In genomic region chr15:98954425-98955253, GRCm38 (mm10) we compare ENCODE assay signal across 9 mouse cellular contexts. TPM values are rescaled to one million over a fixed set of nuclear protein-coding genes. Genes with fewer than 3 reads are reported as not detected.
DNase-seq lines count a peak whose midpoint lies in the region; ATAC-seq and TF ChIP-seq lines count a peak whose summit lies in the region.
"Had no signal": no experiment of that assay in that cellular context is flagged by ENCODE, and none has a peak within 500 bp of the region (broad histone marks: within the 10 kb centered on the region; RNA-seq: fewer than 3 reads in every experiment).

No protein-coding gene starts in this region.

- peaks cover 2% of the 10 kb centered on the region for H3K4me1 ChIP-seq in testis, adult 2 months (ENCODE audit: control insufficient read depth, insufficient read depth, low read length)
- peaks cover 4% of the 10 kb centered on the region for H3K4me1 ChIP-seq in hindbrain, embryonic 16.5 days (ENCODE audit: control insufficient read depth, insufficient read depth, low read depth, low read length)
- peaks cover 7% of the 10 kb centered on the region for H3K4me1 ChIP-seq in midbrain, embryonic 16.5 days (ENCODE audit: control insufficient read depth, insufficient read depth, low read length)

- peak overlapping the region; percentile 3 for H3K27ac ChIP-seq in testis, adult 2 months (ENCODE audit: control insufficient read depth, insufficient read depth, low read depth, low read length)
- H3K27ac ChIP-seq in hindbrain, embryonic 16.5 days (ENCODE audit: low read depth, low read length): peak overlapping the region; percentile 99
- peak overlapping the region; percentile 100 for H3K27ac ChIP-seq in midbrain, embryonic 16.5 days (ENCODE audit: low read length)

- no peaks in the 10 kb centered on the region for H3K36me3 ChIP-seq in testis, adult 2 months (ENCODE audit: control insufficient read depth, insufficient read depth, low read length)
- no peaks in the 10 kb centered on the region for H3K36me3 ChIP-seq in hindbrain, embryonic 16.5 days (ENCODE audit: control insufficient read depth, insufficient read depth, low read length)
- H3K36me3 ChIP-seq in midbrain, embryonic 16.5 days (ENCODE audit: control insufficient read depth, insufficient read depth, low read length): peaks cover under 1% of the 10 kb centered on the region; the same call in 1 of the 2 replicates

- TF ChIP-seq CTCF in testis, adult 2 months (IDR thresholded peaks at IDR 0.05; ENCODE audit: control insufficient read depth, insufficient read depth, insufficient replicate concordance, low read depth, low read length): no peak

- 0 out of 2 replicates have a peak, but pooled peaks have one; percentile 16 for TF ChIP-seq POLR2A in testis, adult 2 months (IDR thresholded peaks at IDR 0.05; ENCODE audit: control insufficient read depth, low read depth, low read length)

- peak overlapping the region; percentile 65 for H3K9ac ChIP-seq in hindbrain, embryonic 16.5 days (ENCODE audit: low read depth, low read length)
- H3K9ac ChIP-seq in midbrain, embryonic 16.5 days (ENCODE audit: low read depth, low read length): peak overlapping the region; percentile 82

- H3K4me3 ChIP-seq in testis, adult 2 months (ENCODE audit: control insufficient read depth, low read depth, low read length): no peak overlapping the region
- peak overlapping the region; percentile 80 for H3K4me3 ChIP-seq in hindbrain, embryonic 16.5 days (ENCODE audit: low read length)
- peak overlapping the region; percentile 94 for H3K4me3 ChIP-seq in midbrain, embryonic 16.5 days (ENCODE audit: low read depth, low read length)

- ATAC-seq in cerebellum, adult (ENCODE audit: insufficient number of reproducible peaks, low FRiP score, low TSS enrichment): no peak
- peak; percentile 3; the same call in 1 of the 2 replicates for ATAC-seq in hindbrain, embryonic 16.5 days
- no peak for ATAC-seq in midbrain, embryonic 16.5 days

- no peaks in the 10 kb centered on the region for H3K27me3 ChIP-seq in testis, adult 2 months (ENCODE audit: control insufficient read depth, insufficient read depth, low read length)
- H3K27me3 ChIP-seq in hindbrain, embryonic 16.5 days (replicated peaks; ENCODE audit: control insufficient read depth, insufficient read depth, low read length): no peaks in the 10 kb centered on the region
- no peaks in the 10 kb centered on the region for H3K27me3 ChIP-seq in midbrain, embryonic 16.5 days (ENCODE audit: control insufficient read depth, insufficient read depth, low read depth, low read length)

- 6% methylated on average over 14 of the region's 14 CpGs for WGBS in hindbrain, embryonic 16.5 days
- WGBS in midbrain, embryonic 16.5 days: 2% methylated on average over 14 of the region's 14 CpGs

- peak; percentile 64 for DNase-seq in cerebellum, adult 11-12 months
- no peak for DNase-seq in testis, postnatal 10 days (ENCODE audit: low spot score)
- no peak for DNase-seq in thymus, postnatal 0 days (ENCODE audit: low spot score)
- no peak for DNase-seq in testis, postnatal 14 days (ENCODE audit: low spot score)

- H3K9me3 ChIP-seq in hindbrain, embryonic 16.5 days (ENCODE audit: control insufficient read depth, low read length): no peaks in the 10 kb centered on the region
- H3K9me3 ChIP-seq in midbrain, embryonic 16.5 days (replicated peaks; ENCODE audit: control insufficient read depth, low read length, poor library complexity, severe bottlenecking): no peaks in the 10 kb centered on the region

- H3K4me2 ChIP-seq in hindbrain, embryonic 16.5 days (ENCODE audit: low read length): peak overlapping the region; percentile 82
- H3K4me2 ChIP-seq in midbrain, embryonic 16.5 days (ENCODE audit: low read length): peak overlapping the region; percentile 62

RNA-seq across cellular contexts. Expression of gene Tuba1a, which starts 1.1 kb away (rescaled TPM):
- 77.2 and 93.1 TPM in 2 replicates for polyA plus RNA-seq in testis, adult 2 months (2012; rRNA removed)
- polyA plus RNA-seq in hindbrain, embryonic 16.5 days (2015; fragmentation: Nextera tagmentation; extraction: Ambion mirVana): 15,480 and 15,543 TPM in 2 replicates
- 17,735 and 17,910 TPM in 2 replicates for polyA plus RNA-seq in midbrain, embryonic 16.5 days (2015; fragmentation: Nextera tagmentation; extraction: Ambion mirVana)
- polyA plus RNA-seq in thymus, postnatal 0 days (2015; fragmentation: Nextera tagmentation; extraction: Ambion mirVana): 227 and 236 TPM in 2 replicates

RNA-seq across cellular contexts. Expression of gene Gm49450, which starts 1.3 kb away (rescaled TPM):
- 2.3 and 2.4 TPM in 2 replicates for polyA plus RNA-seq in testis, adult 2 months (2012; rRNA removed)
- polyA plus RNA-seq in hindbrain, embryonic 16.5 days (2015; fragmentation: Nextera tagmentation; extraction: Ambion mirVana): not detected in 2 replicates
- not detected in 2 replicates for polyA plus RNA-seq in midbrain, embryonic 16.5 days (2015; fragmentation: Nextera tagmentation; extraction: Ambion mirVana)
- polyA plus RNA-seq in thymus, postnatal 0 days (2015; fragmentation: Nextera tagmentation; extraction: Ambion mirVana): not detected in 2 replicates
- polyA plus RNA-seq: liver, embryonic 16.5 days had no signal

RNA-seq across cellular contexts. Expression of gene Tuba1b, which starts 20.3 kb away (rescaled TPM):
- 124 and 148 TPM in 2 replicates for polyA plus RNA-seq in testis, adult 2 months (2012; rRNA removed)
- 1,672 and 1,683 TPM in 2 replicates for polyA plus RNA-seq in hindbrain, embryonic 16.5 days (2015; fragmentation: Nextera tagmentation; extraction: Ambion mirVana)
- 1,165 and 1,361 TPM in 2 replicates for polyA plus RNA-seq in midbrain, embryonic 16.5 days (2015; fragmentation: Nextera tagmentation; extraction: Ambion mirVana)
- 1,370 and 1,449 TPM in 2 replicates for polyA plus RNA-seq in thymus, postnatal 0 days (2015; fragmentation: Nextera tagmentation; extraction: Ambion mirVana)

RNA-seq across cellular contexts. Expression of gene Lmbr1l, which starts 36.6 kb away (rescaled TPM):
- polyA plus RNA-seq in testis, adult 2 months (2012; rRNA removed): 478 and 581 TPM in 2 replicates
- polyA plus RNA-seq in hindbrain, embryonic 16.5 days (2015; fragmentation: Nextera tagmentation; extraction: Ambion mirVana): 25.9 and 27.0 TPM in 2 replicates
- polyA plus RNA-seq in midbrain, embryonic 16.5 days (2015; fragmentation: Nextera tagmentation; extraction: Ambion mirVana): 27.9 and 33.5 TPM in 2 replicates
- 27.8 and 31.9 TPM in 2 replicates for polyA plus RNA-seq in thymus, postnatal 0 days (2015; fragmentation: Nextera tagmentation; extraction: Ambion mirVana)

RNA-seq across cellular contexts. Expression of gene Dhh, which starts 56.3 kb away (rescaled TPM):
- 9.4 and 10.8 TPM in 2 replicates for polyA plus RNA-seq in testis, adult 2 months (2012; rRNA removed)
- polyA plus RNA-seq in hindbrain, embryonic 16.5 days (2015; fragmentation: Nextera tagmentation; extraction: Ambion mirVana): 1.3 and 2.1 TPM in 2 replicates
- polyA plus RNA-seq in midbrain, embryonic 16.5 days (2015; fragmentation: Nextera tagmentation; extraction: Ambion mirVana): 0.36 and 0.39 TPM in 2 replicates
- polyA plus RNA-seq in thymus, postnatal 0 days (2015; fragmentation: Nextera tagmentation; extraction: Ambion mirVana): 0.78 and 0.85 TPM in 2 replicates

Comparison
In these comparisons a context has a peak if more than half of its experiments do, and no peak if none do; other contexts are left out.
1. H3K27ac ChIP-seq: peak in every context shown above with its lines; median percentile 100 in midbrain, embryonic 16.5 days; 99 in hindbrain, embryonic 16.5 days; 3 in testis, adult 2 months.
2. RNA of gene Tuba1a, which starts 1.1 kb away (polyA plus RNA-seq): 17,735 to 17,910 TPM in midbrain, embryonic 16.5 days and 15,480 to 15,543 TPM in hindbrain, embryonic 16.5 days; 227 to 236 TPM in thymus, postnatal 0 days and 77.2 to 93.1 TPM in testis, adult 2 months; every median in the first group is over 10 times any median in the second.